Mouse (Mus musculus) MN1 (cell line): ENCODE data around the gene Neurog2.

Experiments
- DNase-seq: peaks from one replicate; pipeline ENCODE4 v3.0.0-alpha.2; 2016; ENCODE audit warnings: low spot score

Neurog2 gene

DNA sequence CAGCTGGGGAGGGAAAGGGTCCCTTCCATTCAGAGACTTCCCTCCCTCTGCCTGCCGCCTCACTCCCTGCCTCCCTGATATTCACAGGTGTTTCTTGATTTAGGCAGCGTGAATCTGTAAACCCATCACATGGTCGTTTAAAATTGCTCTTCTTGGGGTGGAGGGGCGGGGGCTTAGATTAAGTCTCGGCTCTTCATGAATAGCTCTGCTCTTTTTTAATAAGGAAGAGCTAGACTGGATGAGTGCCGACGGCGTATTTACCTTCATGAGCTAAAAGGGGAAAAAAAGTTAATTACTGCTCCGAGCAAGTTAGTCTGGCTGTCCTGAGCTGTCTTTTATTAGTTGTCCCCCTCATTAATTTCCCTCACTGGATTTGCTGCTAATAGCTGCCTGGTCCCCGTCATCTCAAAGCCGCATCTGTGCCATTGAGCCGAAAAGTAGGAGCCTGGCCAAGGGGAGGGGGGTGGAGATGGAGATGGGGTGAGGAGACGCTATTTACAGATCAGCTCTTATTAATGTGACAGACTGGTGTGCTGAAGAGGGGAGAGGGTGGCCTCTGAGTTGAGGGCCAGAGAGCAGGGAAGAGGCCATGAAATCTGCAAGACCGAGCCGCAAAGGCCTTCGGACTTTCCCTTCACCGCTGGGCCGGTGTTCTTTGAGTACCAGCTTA lies 13.4 kb downstream of the Neurog2 start:
- no peak for DNase-seq

DNA sequence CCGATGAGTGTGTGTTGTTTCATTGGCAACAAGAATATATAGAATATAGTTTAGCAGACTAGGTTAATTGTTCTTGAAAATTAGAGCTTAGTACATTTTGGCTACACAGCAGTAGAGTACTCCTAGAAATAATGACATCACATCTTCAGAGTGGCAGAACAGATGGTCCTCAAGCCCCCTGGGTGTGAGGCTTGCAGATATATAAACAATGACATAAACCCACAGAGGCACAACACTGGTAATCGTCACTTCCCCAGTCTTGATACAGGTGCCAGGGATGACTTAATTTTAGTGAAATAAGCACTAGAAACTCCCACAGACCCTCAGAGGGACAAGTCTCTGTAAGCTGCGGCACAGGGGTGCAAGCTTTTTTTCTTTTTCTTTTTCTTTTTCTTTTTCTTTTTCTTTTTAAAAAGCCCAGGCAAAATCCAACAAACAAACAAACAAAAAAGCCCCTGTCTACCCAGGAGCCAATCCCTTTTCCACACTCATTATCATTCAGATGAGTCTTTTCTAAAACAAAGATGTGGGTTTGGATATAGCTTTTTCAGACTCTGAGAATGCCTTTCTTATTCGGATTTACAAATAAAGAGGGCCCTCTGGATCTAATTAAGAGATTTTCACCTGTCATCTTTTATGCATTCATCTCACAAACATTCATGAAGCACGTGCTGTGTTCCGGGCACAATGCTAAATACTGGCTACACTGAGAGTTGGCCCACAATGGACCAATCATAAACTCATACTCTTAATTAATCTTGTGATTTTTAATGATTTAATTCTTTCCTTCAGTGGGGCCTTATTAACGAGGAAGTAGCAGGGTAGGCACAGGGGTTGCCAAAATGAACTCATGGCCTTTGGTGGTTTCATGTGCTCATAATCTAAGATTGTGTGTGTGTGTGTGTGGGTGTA lies 19.1 kb downstream of the Neurog2 start:
- DNase-seq, result no peak

DNA sequence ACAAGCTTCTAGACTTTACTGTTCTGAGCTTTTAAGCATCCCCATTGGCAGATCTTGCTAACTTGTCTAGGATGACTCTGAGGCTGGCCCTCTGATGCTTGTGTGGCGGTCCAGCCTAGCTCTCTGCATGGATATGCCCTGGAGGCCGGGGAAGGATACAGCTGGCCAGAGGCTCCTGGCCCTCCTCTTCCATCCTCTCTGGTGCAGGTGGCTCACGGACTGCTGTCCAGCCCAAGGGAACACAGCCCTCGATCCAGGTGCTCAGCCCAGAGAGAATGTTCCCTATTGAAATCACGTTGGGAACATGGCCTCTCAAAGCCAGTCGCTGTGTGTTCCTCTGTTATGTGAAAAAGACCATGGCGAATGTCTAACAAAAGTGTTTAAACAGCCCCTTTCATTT lies 27.8 kb downstream of the Neurog2 start:
- no peak for DNase-seq

DNA sequence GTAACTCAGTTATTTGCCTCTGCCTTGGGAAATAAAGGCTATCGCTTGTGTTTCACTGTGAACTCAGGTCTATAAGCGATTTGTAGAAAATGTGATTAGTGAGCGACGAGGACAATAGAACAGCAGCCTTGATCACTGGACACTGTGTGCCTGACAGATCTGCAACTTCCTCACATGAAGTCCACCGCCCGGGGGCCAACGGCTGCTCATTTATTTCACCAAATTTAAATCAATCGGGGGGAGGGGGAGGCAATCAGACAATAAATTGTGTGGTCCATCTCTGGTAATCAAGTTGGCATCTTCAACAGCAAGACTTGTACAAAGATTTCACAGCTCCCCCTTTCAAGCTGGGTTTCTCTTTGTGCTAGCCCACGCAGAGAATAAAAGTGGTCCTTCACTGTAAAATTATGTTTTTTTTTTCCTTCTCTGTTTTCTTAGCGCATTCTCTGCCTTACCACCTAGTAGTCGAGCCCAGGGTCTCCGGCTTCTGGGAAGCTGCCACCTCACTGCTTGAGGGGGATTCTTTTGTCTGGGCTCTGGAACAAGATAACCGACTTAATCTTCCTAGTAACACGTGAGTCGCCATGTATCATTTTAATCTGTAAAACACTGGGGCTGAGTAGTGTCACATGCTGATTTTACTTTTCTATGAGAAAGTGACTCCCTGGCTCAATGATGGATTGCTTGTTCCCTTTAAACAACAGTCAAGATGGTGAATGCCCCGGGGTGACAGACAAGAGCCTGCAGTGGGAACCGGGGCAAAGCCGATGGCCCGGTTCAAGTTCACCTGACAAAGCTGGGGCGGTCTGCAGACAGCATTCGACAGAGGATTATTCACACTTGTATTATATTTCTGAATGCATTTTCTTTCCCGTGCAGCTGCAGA lies 29.0 kb downstream of the Neurog2 start:
- no peak for DNase-seq

DNA sequence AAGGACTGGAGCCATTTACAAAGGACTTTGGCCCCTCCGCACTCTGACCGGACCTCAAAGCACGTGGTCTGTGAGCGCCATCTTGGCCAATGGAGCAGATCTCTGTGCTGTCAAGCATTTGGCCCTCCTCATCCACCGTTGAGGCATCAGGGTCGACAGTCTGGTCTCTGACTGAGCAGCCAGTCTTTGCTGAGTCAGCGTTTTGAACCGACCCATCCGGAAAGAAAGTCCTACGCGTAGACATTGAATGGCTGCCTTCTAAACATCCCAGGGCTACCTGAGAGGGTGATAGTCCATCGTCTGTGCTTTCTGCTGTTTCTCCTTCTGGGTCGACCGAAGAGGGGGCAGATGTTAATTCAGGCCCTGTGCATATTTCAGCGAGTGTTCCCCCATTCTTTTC lies 46.8 kb downstream of the Neurog2 start:
- no peak for DNase-seq
